Mouse (Mus musculus) layer of hippocampus, postnatal 36 days (tissue): ENCODE measurements around the gene Olfr610. TPM values are rescaled to one million over a fixed set of nuclear protein-coding genes. Genes with fewer than 3 reads are reported as not detected.
"Not testable (repeated sequence)": the region's sequence is repeated elsewhere in the genome, so short reads cannot be mapped to it uniquely, and the experiment has no call there.

Experiments
- DNase-seq, 2 experiments: peaks; one replicate each; pipeline ENCODE4 v3.0.0; 2022
- total RNA-seq, 2 experiments: library from RNA; stranded (reverse); gene quantifications; 2 replicates each; pipeline ENCODE4 v1.2.3; 2021

Gene Olfr610
- total RNA-seq = not detected

DNA sequence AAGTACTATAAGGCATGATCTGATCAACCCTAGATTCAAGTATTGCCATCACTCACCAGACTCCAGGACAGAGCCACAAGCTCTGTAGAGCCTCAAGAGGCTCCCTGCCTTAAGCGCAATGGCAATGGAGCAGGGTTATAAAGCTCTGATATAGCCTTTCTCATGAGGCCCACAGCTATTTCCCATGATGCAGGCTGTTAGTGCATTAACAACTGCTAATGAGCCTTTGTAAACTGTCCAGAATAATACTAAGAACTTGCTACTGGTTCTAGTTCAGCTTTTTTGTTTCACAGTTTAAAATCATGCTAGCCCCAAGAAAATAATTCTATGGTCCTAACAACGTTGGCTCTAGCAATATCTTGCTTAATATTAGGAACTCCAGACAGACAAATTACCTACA is at the start of gene Olfr610:
TSS of gene Olfr610 (minus strand) at position 101 of the 400 bp plus-strand sequence.
- DNase-seq = no peak

DNA sequence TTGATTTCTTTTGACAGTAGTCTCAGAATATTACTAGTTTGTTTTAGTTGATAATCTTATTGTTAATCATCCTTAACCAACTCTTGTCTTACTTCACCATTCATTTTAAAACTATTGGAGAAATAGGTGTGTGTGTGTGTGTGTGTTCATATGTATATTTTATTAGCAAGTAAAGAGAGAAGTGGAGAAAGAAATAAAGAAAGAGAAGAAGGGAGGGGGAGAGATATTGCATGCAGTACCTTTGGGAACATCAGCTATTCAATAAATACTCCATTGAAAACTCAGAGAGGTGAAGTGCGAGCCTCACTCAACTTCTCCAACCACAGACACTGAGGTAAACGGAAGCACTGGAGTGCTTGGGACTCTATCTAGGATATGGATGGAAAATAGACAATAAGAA is 43.9 kb upstream of the Olfr610 start, which contains the start of gene Olfr615:
TSS of gene Olfr615 (plus strand) at position 301 of the 400 bp plus-strand sequence.
- DNase-seq = no peak

DNA sequence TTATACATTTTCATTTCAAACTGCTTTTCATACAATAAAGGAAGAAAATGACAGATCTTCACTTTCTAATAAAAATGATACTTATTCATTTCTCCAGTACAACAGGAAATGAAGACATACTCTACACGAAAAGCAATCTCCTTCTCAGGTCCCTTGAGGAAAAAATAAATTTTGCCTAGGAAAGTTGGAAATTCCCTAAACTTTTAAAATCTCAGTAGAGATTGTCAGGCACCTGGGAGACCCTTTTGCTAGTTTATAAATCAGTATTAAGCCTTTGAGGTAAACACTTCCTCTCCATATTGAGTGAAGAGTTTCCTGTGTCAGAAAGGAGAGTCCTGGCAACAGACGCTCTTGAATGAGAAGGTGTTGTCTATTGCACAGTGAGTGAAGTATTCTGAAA is 35.9 kb upstream of the Olfr610 start, which contains the start of gene Olfr613:
TSS of gene Olfr613 (plus strand) at position 301 of the 400 bp plus-strand sequence.
- DNase-seq = no peak

DNA sequence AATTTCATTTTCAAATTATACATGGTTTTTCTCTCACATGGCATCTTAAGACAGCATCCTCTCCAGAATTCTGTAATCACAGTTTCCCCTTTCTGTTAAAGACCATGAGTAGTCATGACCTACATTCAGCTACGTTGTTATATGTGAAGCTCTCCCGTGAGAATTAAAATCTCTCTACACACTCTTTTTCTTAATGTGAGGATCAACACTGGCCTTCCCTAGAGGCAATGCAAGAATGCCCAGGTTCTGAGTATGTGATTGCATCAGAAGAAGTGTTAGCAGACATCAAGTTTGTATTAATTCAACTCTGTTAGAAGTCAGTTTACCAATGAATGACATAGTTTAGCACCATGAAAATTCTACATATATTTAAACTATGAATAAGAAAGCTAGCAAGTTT is 30.7 kb upstream of the Olfr610 start, which contains the start of gene Olfr612:
TSS of gene Olfr612 (minus strand) at position 101 of the 400 bp plus-strand sequence.
- DNase-seq = not testable (repeated sequence)

DNA sequence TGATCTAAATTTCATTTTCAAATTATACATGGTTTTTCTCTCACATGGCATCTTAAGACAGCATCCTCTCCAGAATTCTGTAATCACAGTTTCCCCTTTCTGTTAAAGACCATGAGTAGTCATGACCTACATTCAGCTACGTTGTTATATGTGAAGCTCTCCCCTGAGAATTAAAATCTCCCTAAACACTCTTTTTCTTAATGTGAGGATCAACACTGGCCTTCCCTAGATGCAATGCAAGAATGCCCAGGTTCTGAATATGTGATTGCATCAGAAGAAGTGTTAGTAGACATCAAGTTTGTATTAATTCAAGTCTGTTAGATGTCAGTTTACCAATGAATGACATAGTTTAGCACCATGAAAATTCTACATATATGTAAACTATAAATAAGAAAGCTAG is 8.8 kb upstream of the Olfr610 start, which contains the start of gene Olfr611:
TSS of gene Olfr611 (minus strand) at position 101 of the 400 bp plus-strand sequence.
- DNase-seq = not testable (repeated sequence)

DNA sequence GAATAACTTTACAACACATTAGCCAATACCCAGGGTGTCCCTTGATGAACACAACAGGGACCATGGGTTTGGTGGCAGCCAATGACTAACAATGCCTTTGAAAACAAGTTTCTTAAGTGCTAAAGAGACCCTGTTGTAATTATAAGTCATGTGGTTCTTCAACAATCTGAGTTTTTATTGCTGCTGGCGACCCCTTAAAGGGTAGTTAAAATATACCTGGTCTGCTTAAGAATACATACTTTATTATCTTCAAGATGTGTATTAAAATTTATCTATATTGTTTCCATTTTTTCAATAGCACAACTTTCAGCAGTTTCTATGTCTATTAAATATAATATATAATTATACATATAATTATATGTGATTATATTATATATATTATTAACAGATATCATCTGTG is 14.0 kb downstream of the Olfr610 start, which contains the start of gene Olfr609:
TSS of gene Olfr609 (minus strand) at position 101 of the 400 bp plus-strand sequence.
- DNase-seq = no peak

DNA sequence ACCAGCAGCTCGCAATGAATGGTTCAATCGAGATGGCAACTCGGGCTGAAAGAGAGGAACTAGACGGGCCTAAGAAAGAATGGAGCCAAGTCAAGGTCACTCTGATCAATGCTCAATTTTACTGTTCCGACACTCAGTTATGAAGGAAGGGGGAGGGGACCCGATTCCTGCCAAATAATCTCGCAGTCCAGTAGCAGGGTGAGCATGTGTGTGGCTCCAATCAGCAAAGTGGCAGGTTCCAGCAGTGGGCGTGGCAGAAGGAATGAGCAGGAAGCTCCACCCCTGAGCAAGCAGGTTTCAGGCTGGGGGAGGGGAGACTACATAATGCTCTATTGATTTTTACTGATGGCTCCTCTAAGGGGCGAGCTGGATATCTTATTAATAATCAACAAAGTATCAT is 34.8 kb downstream of the Olfr610 start:
- not testable (repeated sequence) for DNase-seq

DNA sequence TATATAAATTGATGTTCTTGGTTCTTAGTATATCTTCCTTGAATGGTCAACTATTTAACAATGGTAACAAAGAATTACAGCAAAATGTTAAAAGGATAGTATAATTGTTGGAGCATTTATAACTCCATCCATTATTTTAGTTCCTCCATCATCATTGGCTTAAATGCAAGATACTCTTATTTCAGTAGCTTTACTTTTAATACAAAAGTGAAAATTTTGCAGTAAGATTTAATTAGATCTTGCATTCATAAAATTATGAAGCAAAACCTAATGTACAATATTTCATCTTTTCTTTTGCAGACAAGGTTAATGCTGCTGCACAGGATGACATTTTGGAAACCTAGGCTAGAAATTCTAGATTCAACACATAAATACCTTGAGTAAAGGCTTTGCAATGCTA is 42.3 kb downstream of the Olfr610 start, which contains the start of gene Olfr608:
TSS of gene Olfr608 (plus strand) at position 301 of the 400 bp plus-strand sequence.
- DNase-seq = no peak

DNA sequence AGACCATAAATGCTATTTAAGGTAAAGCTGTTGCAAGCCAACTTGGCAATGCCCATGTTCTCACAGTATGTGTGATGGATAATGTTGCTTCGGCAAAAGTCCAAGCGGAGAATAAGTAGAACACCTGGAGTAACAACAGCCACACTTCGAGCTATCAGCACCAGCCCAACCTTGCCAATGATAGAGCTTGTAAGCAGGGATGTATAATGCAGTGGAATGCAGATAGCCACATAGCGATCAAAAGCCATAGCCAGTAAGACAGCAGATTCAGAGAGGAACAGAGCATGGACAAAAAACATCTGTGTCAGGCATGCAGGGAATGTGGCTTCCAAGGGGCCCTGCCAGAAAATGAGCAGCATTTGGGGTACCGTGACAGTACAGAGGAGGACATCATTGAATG is 51.3 kb downstream of the Olfr610 start:
- no peak for DNase-seq

Other genes starting within 250 kb of the Olfr610 start
- not detected for gene Olfr596, start 206.5 kb downstream of the Olfr610 start, total RNA-seq
- gene Olfr597, start 195.8 kb downstream of the Olfr610 start, total RNA-seq = not detected
- not detected for gene Olfr598, start 188.6 kb downstream of the Olfr610 start, total RNA-seq
- gene Olfr599, start 176.2 kb downstream of the Olfr610 start, total RNA-seq = not detected
- gene Olfr600, start 162.5 kb downstream of the Olfr610 start, total RNA-seq = not detected
- not detected for gene Olfr601, start 149.5 kb downstream of the Olfr610 start, total RNA-seq
- not detected for gene Olfr603, start 125.9 kb downstream of the Olfr610 start, total RNA-seq
- not detected for gene Usp17lc, start 97.0 kb downstream of the Olfr610 start, total RNA-seq
- gene Olfr605, start 66.7 kb downstream of the Olfr610 start, total RNA-seq = not detected
- gene Olfr606, start 63.1 kb downstream of the Olfr610 start, total RNA-seq = not detected
- gene Olfr607, start 48.0 kb downstream of the Olfr610 start, total RNA-seq = not detected
- gene Olfr608, start 42.2 kb downstream of the Olfr610 start, total RNA-seq = not detected
- not detected for gene Olfr609, start 14.1 kb downstream of the Olfr610 start, total RNA-seq
- gene Olfr611, start 8.7 kb upstream of the Olfr610 start, total RNA-seq = not detected
- not detected for gene Olfr612, start 30.6 kb upstream of the Olfr610 start, total RNA-seq
- gene Olfr613, start 36.0 kb upstream of the Olfr610 start, total RNA-seq = not detected
- gene Olfr615, start 44.0 kb upstream of the Olfr610 start, total RNA-seq = not detected
- gene Olfr616, start 57.0 kb upstream of the Olfr610 start, total RNA-seq = not detected
- not detected for gene Olfr617, start 60.9 kb upstream of the Olfr610 start, total RNA-seq
- gene Olfr618, start 78.0 kb upstream of the Olfr610 start, total RNA-seq = not detected
- gene Olfr619, start 88.5 kb upstream of the Olfr610 start, total RNA-seq = not detected
- gene Olfr620, start 100.4 kb upstream of the Olfr610 start, total RNA-seq = not detected
- not detected for gene Olfr622, start 130.6 kb upstream of the Olfr610 start, total RNA-seq
- not detected for gene Olfr623, start 151.6 kb upstream of the Olfr610 start, total RNA-seq
- gene Olfr624, start 159.1 kb upstream of the Olfr610 start, total RNA-seq = not detected
- not detected for gene Olfr625-ps1, start 170.6 kb upstream of the Olfr610 start, total RNA-seq
- not detected for gene Olfr243, start 202.5 kb upstream of the Olfr610 start, total RNA-seq
- not detected for gene Olfr628, start 218.3 kb upstream of the Olfr610 start, total RNA-seq
- gene Olfr629, start 232.8 kb upstream of the Olfr610 start, total RNA-seq = not detected
- gene Olfr630, start 245.2 kb upstream of the Olfr610 start, total RNA-seq = not detected